9 mouse cellular contexts compared by ENCODE assay signal in the genomic region with DNA sequence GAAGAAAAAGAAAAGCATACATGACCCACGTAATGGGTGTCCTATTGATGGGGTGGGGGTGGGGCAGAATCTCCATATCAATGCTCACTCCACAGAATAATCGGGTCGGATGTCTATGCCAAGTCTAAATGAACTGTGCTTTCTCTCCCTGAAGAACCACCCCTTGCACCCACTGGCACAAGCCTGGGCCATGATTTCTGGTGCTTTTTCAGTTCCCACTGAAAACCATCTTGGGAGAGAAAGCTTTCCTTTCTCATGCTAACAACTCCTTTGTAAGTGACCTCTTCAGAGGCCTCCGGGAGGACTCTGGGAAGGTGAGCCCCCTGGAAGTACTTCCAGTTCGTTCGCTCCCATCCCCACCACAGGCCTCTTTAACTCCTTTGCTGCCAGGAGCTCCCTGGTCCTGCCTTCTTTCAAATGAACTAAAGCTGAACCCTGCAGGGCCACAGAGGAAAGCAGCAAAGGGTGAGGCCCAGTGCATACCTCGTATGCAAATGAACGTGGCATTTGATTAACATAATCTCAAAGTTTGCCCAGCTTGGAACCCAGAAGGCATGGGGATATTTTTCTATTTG.
A peak's percentile ranks its signal among the peaks of the same experiment; 100 is the strongest.
DNase-seq lines count a peak whose midpoint lies in the region; ATAC-seq and TF ChIP-seq lines count a peak whose summit lies in the region.
"Had no signal": no experiment of that assay in that cellular context is flagged by ENCODE, and none has a peak within 500 bp of the region (broad histone marks: within the 10 kb centered on the region; RNA-seq: fewer than 3 reads in every experiment).

No protein-coding gene starts in this region.

- 12% methylated on average over 8 of the region's 8 CpGs for WGBS in lung, embryonic 15.5 days
- whole genome bisulfite sequencing in embryonic facial prominence, embryonic 12.5 days = 4% methylated on average over 8 of the region's 8 CpGs
- 57% methylated on average over 8 of the region's 8 CpGs for WGBS in small intestine, adult 2 months

- H3K9ac ChIP-seq in lung, embryonic 15.5 days = no peak overlapping the region
- H3K9ac ChIP-seq in embryonic facial prominence, embryonic 12.5 days = no peak overlapping the region
- H3K9ac ChIP-seq: liver, embryonic 14.5 days had no signal

- DNase-seq in lung, postnatal 36 days = no peak
- DNase-seq in layer of hippocampus, adult 8-10 months (ENCODE audit: low spot score in 2 of 2) = peak; percentile 35 to 67
- DNase-seq in gastrocnemius, adult 8-10 months (ENCODE audit: low spot score in 2 of 2) = no peak
- no peak for DNase-seq in gastrocnemius, postnatal 14 days
- no peak for DNase-seq in lung, postnatal 25 days (ENCODE audit: low spot score)

- H3K27ac ChIP-seq in lung, embryonic 15.5 days = peak overlapping the region; percentile 75
- peak overlapping the region; percentile 86 for H3K27ac ChIP-seq in embryonic facial prominence, embryonic 12.5 days
- H3K27ac ChIP-seq in small intestine, adult 2 months (ENCODE audit: insufficient read depth, low read depth, low read length) = peak overlapping the region; percentile 35; the same call in 1 of the 2 replicates
- H3K27ac ChIP-seq: liver, embryonic 14.5 days had no signal

- no peaks in the 10 kb centered on the region for H3K27me3 ChIP-seq in lung, embryonic 15.5 days
- no peaks in the 10 kb centered on the region for H3K27me3 ChIP-seq in embryonic facial prominence, embryonic 12.5 days
- no peaks in the 10 kb centered on the region for H3K27me3 ChIP-seq in small intestine, adult 2 months (ENCODE audit: control insufficient read depth, insufficient read depth, low read length)

- H3K4me3 ChIP-seq in lung, embryonic 15.5 days = no peak overlapping the region
- H3K4me3 ChIP-seq in embryonic facial prominence, embryonic 12.5 days = no peak overlapping the region
- H3K4me3 ChIP-seq in small intestine, adult 2 months (ENCODE audit: low read depth, low read length) = no peak overlapping the region

- no peak for TF ChIP-seq CTCF in small intestine, adult 2 months (IDR thresholded peaks at IDR 0.05; ENCODE audit: extremely low read depth, insufficient read length, insufficient replicate concordance, low read depth, low read length)

- intact Hi-C loops in gastrocnemius, postnatal 14 days (cut with DNase I; ENCODE audit: low total_unique reads) = no loop called here

- H3K4me2 ChIP-seq in lung, embryonic 15.5 days = no peak overlapping the region
- peak overlapping the region; percentile 33 for H3K4me2 ChIP-seq in embryonic facial prominence, embryonic 12.5 days (replicated peaks)

- TF ChIP-seq POLR2A in small intestine, adult 2 months (IDR thresholded peaks at IDR 0.05; ENCODE audit: low read depth, low read length) = no peak

- no peaks in the 10 kb centered on the region for H3K36me3 ChIP-seq in lung, embryonic 15.5 days
- H3K36me3 ChIP-seq in embryonic facial prominence, embryonic 12.5 days = 0 out of 2 replicates have a peak, but pooled peaks cover 4% of the 10 kb centered on the region
- no peaks in the 10 kb centered on the region for H3K36me3 ChIP-seq in small intestine, adult 2 months (ENCODE audit: control insufficient read depth, insufficient read depth, low read length)

- ATAC-seq in lung, embryonic 15.5 days (ENCODE audit: borderline replicate concordance, extremely low read depth, low FRiP score, low TSS enrichment) = no peak
- no peak for ATAC-seq in embryonic facial prominence, embryonic 12.5 days (ENCODE audit: insufficient number of reproducible peaks, insufficient read depth, low FRiP score, low TSS enrichment)

- no peaks in the 10 kb centered on the region for H3K9me3 ChIP-seq in lung, embryonic 15.5 days
- H3K9me3 ChIP-seq in embryonic facial prominence, embryonic 12.5 days = no peaks in the 10 kb centered on the region

- H3K4me1 ChIP-seq in lung, embryonic 15.5 days = peaks cover 59% of the 10 kb centered on the region
- H3K4me1 ChIP-seq in embryonic facial prominence, embryonic 12.5 days = peaks cover 75% of the 10 kb centered on the region
- peaks cover 9% of the 10 kb centered on the region; the same call in 1 of the 2 replicates for H3K4me1 ChIP-seq in small intestine, adult 2 months (ENCODE audit: control insufficient read depth, insufficient read depth, insufficient read length, low read length)

Comparison
In these comparisons a context has a peak if more than half of its experiments do, and no peak if none do; other contexts are left out.
1. H3K27ac ChIP-seq: peak in every context shown above with its lines; median percentile 86 in embryonic facial prominence, embryonic 12.5 days; 75 in lung, embryonic 15.5 days; 35 in small intestine, adult 2 months.
2. DNase-seq: peak in layer of hippocampus, adult 8-10 months (2 of 2); none in lung, postnatal 36 days (single experiment), gastrocnemius, adult 8-10 months (0 of 2), gastrocnemius, postnatal 14 days (single experiment) and lung, postnatal 25 days (single experiment).